Mouse (Mus musculus): Measurements from ENCODE around the gene Pnck.
A peak's percentile ranks its signal among the peaks of the same experiment; 100 is the strongest.

The Pnck gene

DNA sequence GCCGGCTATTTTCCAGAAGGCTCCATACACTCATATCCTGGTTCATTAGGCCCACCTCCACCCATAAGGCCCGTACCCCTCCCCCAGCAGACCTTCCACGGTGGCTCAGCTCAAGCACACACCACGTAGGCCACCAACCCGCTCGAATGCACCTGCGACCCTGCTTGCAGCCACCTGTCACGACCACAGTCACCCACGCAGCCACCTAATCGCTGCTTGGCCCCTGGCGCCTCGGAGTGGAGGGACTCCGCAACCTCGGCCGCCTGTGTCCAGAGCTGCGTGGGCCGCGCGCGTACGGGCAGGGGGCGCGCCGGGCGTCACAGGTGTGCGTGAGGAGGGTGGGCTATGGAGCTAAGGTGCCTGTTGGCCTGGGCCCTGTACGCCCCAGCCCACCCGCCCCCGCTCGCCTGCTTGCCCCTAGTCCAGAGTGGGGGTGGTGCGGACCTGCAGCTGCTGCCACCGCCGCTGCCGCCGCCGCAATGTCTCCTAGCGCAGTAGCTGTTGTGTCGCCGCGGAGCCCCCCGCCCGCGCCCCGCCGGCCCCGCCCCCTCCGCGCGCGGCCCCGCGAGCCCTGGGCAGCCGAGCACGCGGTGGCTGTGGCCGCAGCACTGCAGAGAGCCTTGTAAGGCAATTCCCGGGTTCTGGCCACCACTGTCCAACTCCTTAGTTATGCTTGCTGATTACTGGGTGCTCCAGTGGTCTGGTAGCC is at the start of gene Pnck:
Gene Pnck (minus strand): TSS at position 543 of the 709 bp plus-strand sequence.
- no peak for DNase-seq (ENCODE audit: low read depth, low spot score)

DNA sequence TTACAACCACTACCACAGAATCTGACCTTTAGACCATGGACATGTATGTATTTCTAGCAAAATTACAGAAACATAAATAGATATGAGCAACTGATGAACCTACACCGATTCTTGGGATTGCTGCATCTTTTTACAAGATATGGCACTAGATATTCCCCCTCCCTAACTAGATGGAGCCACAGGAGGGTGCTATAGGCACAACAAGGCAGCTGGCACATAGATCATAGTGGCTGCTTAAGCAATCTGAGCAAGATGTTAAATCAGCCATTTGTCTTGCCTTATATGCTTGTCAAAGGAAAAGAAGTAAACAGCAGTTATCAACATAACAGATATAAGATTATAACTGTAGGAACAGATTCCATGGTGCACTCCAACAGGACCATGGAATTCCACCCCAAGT is 40.6 kb upstream of the Pnck start:
- peak; percentile 22 for DNase-seq (ENCODE audit: low read depth, low spot score)

DNA sequence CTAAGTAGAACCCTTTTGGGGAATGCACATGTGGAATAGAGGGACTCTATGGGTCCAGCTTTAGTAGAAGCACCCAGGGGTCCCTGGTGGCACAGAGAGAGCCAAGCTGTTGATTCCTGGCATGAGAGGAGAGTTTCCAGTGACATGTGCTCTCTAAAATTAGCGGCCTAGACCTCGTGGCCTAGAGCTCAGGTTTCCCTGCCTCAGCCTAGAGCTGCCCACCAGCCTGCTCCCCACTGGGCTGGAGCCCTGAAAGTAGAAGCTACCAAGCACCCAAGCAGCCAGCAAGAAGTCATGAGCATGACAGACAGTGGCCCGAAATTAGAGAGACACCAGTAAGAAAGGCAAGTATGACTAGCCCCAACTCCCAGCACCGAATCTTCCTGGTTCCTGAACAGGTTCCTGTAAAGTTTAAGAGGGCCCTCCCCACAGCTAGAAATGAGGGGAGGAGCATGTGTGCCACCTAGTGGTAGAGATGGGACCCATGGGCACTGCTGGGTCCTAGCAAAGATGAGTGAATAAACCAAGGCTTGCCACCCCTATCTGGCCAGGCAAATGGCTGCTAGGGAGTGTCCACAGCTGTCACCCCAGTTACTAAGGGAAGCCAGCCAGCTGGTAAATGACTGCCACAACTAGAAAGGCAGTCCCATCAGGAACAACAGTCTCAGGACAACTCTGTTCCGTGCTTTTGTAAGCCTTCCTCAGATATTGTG is 31.2 kb upstream of the Pnck start:
- peak; percentile 38 for DNase-seq (ENCODE audit: low read depth, low spot score)

DNA sequence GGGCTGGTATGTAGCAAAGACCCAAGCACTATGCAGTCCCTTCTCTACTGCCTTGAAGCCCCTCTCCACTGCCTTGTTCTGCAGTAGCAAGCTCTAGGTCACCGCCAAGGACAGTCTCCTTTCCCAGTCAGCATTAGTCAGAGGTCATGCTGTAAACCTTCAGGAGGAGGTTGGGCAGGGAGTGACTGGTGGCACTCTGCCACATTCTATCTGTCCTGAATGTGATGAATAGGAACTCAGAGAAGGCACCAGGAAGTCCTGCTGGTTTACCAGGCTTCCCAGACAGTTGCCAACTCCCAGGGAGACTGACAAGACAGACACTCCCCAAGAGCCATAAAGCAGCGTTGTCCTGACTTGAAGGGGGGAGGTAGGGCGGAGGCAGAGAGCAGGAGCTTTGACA is 25.7 kb upstream of the Pnck start:
- DNase-seq (ENCODE audit: low read depth, low spot score), result no peak

GRCm38 (mm10) chrX:73684978-73685377 is 25.1 kb upstream of the Pnck start:
- DNase-seq (ENCODE audit: low read depth, low spot score), result no peak

GRCm38 (mm10) chrX:73684156-73684555 is 24.2 kb upstream of the Pnck start:
- DNase-seq (ENCODE audit: low read depth, low spot score), result no peak

- DNase-seq (ENCODE audit: low read depth, low spot score), result no peak
These were observed 16.8 kb upstream of the Pnck start for GRCm38 (mm10) chrX:73676668-73677067.

GRCm38 (mm10) chrX:73675231-73675630 is 15.3 kb upstream of the Pnck start:
- DNase-seq (ENCODE audit: low read depth, low spot score), result no peak

DNA sequence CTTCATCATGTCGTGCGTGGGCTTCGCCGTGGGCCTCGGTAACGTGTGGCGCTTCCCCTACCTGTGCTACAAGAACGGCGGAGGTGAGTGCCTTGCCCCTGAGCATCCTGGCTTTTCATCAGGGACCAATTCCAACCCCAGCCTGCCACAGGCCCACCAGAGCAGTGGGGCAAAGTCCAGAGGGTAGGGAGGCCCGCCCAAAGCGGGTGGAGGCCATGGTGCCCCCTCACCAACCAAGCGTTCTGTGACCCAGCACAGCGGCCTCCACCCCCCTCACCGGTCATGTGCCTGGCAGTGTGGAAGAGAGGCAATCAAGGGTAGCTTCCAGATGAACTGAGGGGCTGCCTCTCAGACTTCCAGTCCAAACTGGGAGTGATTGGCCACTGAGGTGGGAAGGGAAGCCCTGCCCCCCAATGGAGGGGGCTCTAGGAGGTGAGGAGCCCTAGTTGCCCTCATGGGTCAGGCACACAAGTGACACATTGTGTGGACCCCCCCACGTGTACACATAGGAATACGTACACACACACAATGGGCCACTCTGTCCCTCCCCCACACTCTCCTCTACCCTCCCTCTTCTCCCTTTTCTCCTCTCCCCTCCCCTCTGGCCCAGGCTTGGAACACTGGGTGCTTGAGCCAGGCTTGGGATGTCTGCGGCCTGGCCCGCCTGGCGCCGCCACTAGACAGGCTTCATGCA is 14.2 kb upstream of the Pnck start:
- no peak for DNase-seq (ENCODE audit: low read depth, low spot score)

DNA sequence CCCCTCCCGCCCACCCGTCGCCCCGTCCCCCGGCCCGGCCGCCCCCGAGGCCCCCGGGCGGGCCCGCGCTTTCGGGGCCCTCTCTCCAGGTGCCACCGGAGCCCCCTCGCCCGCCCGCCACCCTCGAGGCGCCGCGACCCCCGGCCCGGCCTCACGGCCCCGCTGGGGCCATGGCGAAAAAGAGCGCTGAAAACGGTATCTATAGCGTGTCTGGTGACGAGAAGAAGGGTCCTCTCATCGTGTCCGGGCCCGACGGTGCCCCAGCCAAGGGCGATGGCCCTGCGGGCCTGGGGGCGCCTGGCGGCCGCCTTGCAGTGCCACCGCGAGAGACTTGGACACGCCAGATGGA is 13.7 kb upstream of the Pnck start:
- DNase-seq (ENCODE audit: low read depth, low spot score), result no peak

DNA sequence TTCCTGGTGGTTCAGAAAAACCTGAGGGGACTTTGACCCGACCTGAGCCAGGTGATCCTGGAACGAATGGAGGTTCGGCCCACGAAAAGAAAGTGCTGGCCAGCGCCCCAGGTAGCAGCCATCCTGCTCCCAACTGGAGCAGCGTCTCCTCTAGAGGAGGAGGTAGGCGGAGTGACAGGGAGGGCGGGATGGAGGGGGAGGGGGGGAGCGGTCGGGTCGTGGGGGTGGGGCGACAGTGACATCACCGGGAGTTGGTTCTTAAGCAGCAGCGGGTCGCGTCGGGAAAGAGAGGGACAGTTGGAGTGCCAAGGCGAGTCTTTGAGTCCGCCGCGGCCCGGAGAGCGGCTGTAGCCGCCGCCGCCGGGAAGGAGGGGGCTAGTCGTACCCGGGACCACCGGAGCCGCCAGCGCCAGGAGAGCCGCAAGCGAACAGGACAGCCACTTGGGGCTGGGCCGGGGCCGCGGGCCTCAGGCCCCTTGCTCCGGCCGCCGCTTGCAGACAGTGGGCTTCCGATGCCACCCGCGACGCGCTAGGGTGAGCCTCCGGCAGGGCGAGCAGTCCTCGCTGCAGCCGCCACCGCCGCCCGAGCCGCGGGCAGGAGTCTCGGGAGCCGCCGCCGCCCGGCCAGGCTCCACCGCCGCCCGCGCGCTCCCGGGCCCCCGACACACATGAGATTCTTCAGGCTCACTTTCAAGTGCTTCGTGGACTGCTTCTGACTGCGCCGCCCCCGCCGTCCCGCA is 13.1 kb upstream of the Pnck start, which contains the start of gene Slc6a8:
Gene Slc6a8 (plus strand): TSS at position 272 of the 740 bp plus-strand sequence.
- no peak for DNase-seq (ENCODE audit: low read depth, low spot score)

DNA sequence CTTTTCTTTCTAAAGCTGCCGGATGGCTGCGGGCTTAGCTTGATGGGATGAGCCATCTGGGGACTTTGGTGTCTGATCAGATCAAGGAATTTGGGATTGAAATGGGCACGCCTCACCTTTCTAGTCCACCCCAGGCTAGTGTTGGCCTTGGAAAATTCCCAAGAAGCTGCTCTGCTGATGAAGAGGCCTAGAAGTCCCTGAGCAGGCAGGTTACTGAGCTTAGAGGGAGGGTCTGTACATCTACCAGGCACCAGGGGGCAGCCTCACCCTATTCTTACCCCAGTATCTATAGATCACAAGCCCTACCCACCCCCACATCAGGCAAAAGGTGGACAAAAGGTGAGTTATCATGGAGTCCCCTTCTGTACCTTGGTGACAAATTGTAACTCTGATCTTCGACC is 12.1 kb upstream of the Pnck start:
- DNase-seq (ENCODE audit: low read depth, low spot score), result peak; percentile 47

- peak; percentile 21 for DNase-seq (ENCODE audit: low read depth, low spot score)
These were observed 3.2 kb upstream of the Pnck start for GRCm38 (mm10) chrX:73663143-73663542.

- no peak for DNase-seq (ENCODE audit: low read depth, low spot score)
These were observed 358 bp upstream of the Pnck start for GRCm38 (mm10) chrX:73660284-73660665.

GRCm38 (mm10) chrX:73658936-73659574 is 862 bp downstream of the Pnck start:
- DNase-seq (ENCODE audit: low read depth, low spot score), result no peak

- DNase-seq (ENCODE audit: low read depth, low spot score), result no peak
These were observed 1.5 kb downstream of the Pnck start for GRCm38 (mm10) chrX:73658391-73658790.

DNA sequence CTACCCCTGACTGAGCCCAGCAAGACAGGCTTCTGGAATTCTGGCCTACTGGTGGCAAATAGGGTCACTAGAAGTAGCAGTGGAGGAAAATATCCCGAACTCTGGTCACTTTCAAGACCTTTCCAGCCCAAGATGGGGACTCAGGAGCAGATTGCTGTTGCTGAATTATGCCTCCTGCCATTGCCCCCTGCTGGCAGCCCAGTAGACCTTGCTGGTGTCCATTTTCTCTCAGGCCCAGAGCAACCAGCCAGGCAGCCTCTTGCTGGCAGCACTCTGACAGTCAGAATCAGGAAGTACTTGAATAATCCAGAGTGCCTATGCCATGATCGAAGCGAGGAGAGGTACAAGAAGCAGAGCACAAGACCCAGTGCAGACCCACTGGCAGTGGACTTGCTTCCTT is 4.4 kb downstream of the Pnck start:
- peak; percentile 54 for DNase-seq (ENCODE audit: low read depth, low spot score)

GRCm38 (mm10) chrX:73654177-73654576 is 5.7 kb downstream of the Pnck start:
- DNase-seq (ENCODE audit: low read depth, low spot score), result peak; percentile 69

GRCm38 (mm10) chrX:73653392-73653791 is 6.5 kb downstream of the Pnck start:
- no peak for DNase-seq (ENCODE audit: low read depth, low spot score)

- DNase-seq (ENCODE audit: low read depth, low spot score), result no peak
These were observed 9.0 kb downstream of the Pnck start for GRCm38 (mm10) chrX:73650869-73651268.

DNA sequence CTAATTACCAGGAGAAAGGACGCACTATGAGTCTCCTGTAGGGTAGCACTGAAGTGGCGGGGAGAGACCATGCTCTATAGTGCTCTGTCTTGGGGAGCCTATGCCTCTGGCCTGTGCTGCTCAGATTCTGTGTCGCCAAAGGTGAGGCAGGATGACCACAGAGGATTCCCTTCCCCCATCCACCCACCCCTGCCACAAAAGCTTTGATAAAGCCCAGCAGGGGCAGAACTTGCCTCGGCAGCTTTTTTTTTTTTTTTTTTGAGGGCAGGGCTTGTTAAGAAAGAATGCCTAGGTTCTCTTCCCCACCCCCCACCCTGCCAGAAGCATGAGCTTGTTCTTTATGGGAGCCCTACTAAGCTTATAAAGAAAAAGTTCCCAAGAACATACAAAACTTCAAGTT is 14.8 kb downstream of the Pnck start:
- no peak for DNase-seq (ENCODE audit: low read depth, low spot score)
